Mouse (Mus musculus) forebrain, embryonic 12.5 days (tissue): Measurements from ENCODE around the gene Wdr18. TPM values are rescaled to one million over a fixed set of nuclear protein-coding genes. Genes with fewer than 3 reads are reported as not detected.
A peak's percentile ranks its signal among the peaks of the same experiment; 100 is the strongest.

Experiments used
- ATAC-seq: fragments of 200-750 bp; cut with Nextera tagmentation; 2 replicates; pipeline ENCODE4 v1.8.0; 2017; ENCODE audit warnings: moderate TSS enrichment; ENCODE audit not compliant: low FRiP score
- H3K27ac ChIP-seq: fragments of 300-500 bp; sonication (generic); 2 replicates; pipeline ENCODE4 v1.5.1; 2016; ENCODE audit warnings: mild to moderate bottlenecking
- H3K27me3 ChIP-seq: fragments of 300-500 bp; sonication (generic); 2 replicates; pipeline ENCODE4 v1.6.1; 2016; ENCODE audit warnings: mild to moderate bottlenecking
- H3K36me3 ChIP-seq: fragments of 300-500 bp; sonication (generic); replicated peaks from 2 replicates; pipeline ENCODE4 v1.6.1; 2016; ENCODE audit warnings: mild to moderate bottlenecking
- H3K4me1 ChIP-seq: fragments of 300-500 bp; sonication (generic); 2 replicates; pipeline ENCODE4 v1.6.1; 2016
- H3K4me2 ChIP-seq: fragments of 300-500 bp; sonication (generic); 2 replicates; pipeline ENCODE4 v1.6.1; 2016; ENCODE audit warnings: mild to moderate bottlenecking, moderate library complexity
- H3K4me3 ChIP-seq: fragments of 300-500 bp; sonication (generic); replicated peaks from 2 replicates; pipeline ENCODE4 v1.5.1; 2016; ENCODE audit warnings: mild to moderate bottlenecking
- H3K9ac ChIP-seq: fragments of 300-500 bp; sonication (generic); 2 replicates; pipeline ENCODE4 v1.6.1; 2016; ENCODE audit warnings: mild to moderate bottlenecking
- H3K9me3 ChIP-seq: fragments of 300-500 bp; sonication (generic); 2 replicates; pipeline ENCODE4 v1.6.1; 2016
- WGBS: fragments of 180-500 bp; shearing (Covaris S2); methylation state at CpG from one replicate; pipeline ENCODE4 v1.1.7; 2016; 5-methylcytosine and 5-hydroxymethylcytosine counted together
- polyA plus RNA-seq: library from polyadenylated mRNA; unstranded; fragments of >200 nt; fragmentation: Nextera tagmentation; extraction: Ambion mirVana; gene quantifications from 2 replicates; pipeline ENCODE4 v1.2.1, GENCODE M21; 2016

The Wdr18 gene
- polyA plus RNA-seq, 1 experiment from 2014 or later: 96.0 TPM

- no peak overlapping the region; the same call in 1 of the 2 replicates for H3K4me2 ChIP-seq
- H3K9ac ChIP-seq: no peak overlapping the region
- H3K9me3 ChIP-seq: no peaks in the 10 kb centered on the region
- no peaks in the 10 kb centered on the region for H3K27me3 ChIP-seq
- ATAC-seq: no peak
- 90% methylated on average over 18 of the region's 18 CpGs for WGBS
- no peak overlapping the region for H3K4me3 ChIP-seq
- 0 out of 2 replicates have a peak overlapping the region, but pooled peaks have one; percentile 92 for H3K27ac ChIP-seq
- peaks cover 39% of the 10 kb centered on the region for H3K36me3 ChIP-seq
- peaks cover 62% of the 10 kb centered on the region for H3K4me1 ChIP-seq
These were observed 29.8 kb upstream of the Wdr18 start for GRCm38 (mm10) chr10:79929967-79930825.

GRCm38 (mm10) chr10:79930826-79931186, 29.1 kb upstream of the Wdr18 start:
- Histone ChIP-seq H3K36me3 (peaks cover 40% of the 10 kb centered on the region), H3K27me3 (no peaks in the 10 kb centered on the region), H3K9ac (no peak overlapping the region), H3K9me3 (no peaks in the 10 kb centered on the region), H3K4me3 (no peak overlapping the region), H3K27ac (no peak overlapping the region), H3K4me2 (no peak overlapping the region; the same call in 1 of the 2 replicates), H3K4me1 (peaks cover 57% of the 10 kb centered on the region)
- ATAC-seq: no peak
- 90% methylated on average over 16 of the region's 16 CpGs for WGBS

- H3K4me3 ChIP-seq: no peak overlapping the region
- peaks cover 40% of the 10 kb centered on the region for H3K36me3 ChIP-seq
- H3K9me3 ChIP-seq: no peaks in the 10 kb centered on the region
- 0 out of 2 replicates have a peak overlapping the region, but pooled peaks have one; percentile 9 for H3K27ac ChIP-seq
- WGBS: 86% methylated on average over 9 of the region's 9 CpGs
- no peaks in the 10 kb centered on the region for H3K27me3 ChIP-seq
- H3K9ac ChIP-seq: no peak overlapping the region
- H3K4me2 ChIP-seq: no peak overlapping the region
- H3K4me1 ChIP-seq: peaks cover 54% of the 10 kb centered on the region
- ATAC-seq: no peak
These were observed 28.2 kb upstream of the Wdr18 start for GRCm38 (mm10) chr10:79931797-79932196.

- H3K27ac ChIP-seq: 0 out of 2 replicates have a peak overlapping the region, but pooled peaks have one; percentile 9
- H3K9ac ChIP-seq: no peak overlapping the region
- no peak for ATAC-seq
- H3K9me3 ChIP-seq: no peaks in the 10 kb centered on the region
- H3K4me2 ChIP-seq: peak overlapping the region; percentile 4; the same call in 1 of the 2 replicates
- WGBS: 30% methylated on average over 8 of the region's 8 CpGs
- no peaks in the 10 kb centered on the region for H3K27me3 ChIP-seq
- no peak overlapping the region for H3K4me3 ChIP-seq
- peaks cover 40% of the 10 kb centered on the region for H3K36me3 ChIP-seq
- peaks cover 60% of the 10 kb centered on the region for H3K4me1 ChIP-seq
These were observed 27.2 kb upstream of the Wdr18 start for GRCm38 (mm10) chr10:79932736-79933135.

GRCm38 (mm10) chr10:79933145-79933679, 26.7 kb upstream of the Wdr18 start:
- WGBS: 76% methylated on average over 9 of the region's 9 CpGs
- Histone ChIP-seq H3K4me1 (peaks cover 58% of the 10 kb centered on the region), H3K36me3 (peaks cover 40% of the 10 kb centered on the region), H3K9ac (no peak overlapping the region), H3K9me3 (no peaks in the 10 kb centered on the region), H3K4me3 (no peak overlapping the region), H3K4me2 (peak overlapping the region; percentile 4; the same call in 1 of the 2 replicates), H3K27me3 (no peaks in the 10 kb centered on the region), H3K27ac (no peak overlapping the region)
- ATAC-seq: no peak

- no peaks in the 10 kb centered on the region for H3K27me3 ChIP-seq
- H3K4me1 ChIP-seq: peaks cover 51% of the 10 kb centered on the region
- WGBS: 35% methylated on average over 6 of the region's 6 CpGs
- H3K9me3 ChIP-seq: no peaks in the 10 kb centered on the region
- no peak for ATAC-seq
- peaks cover 40% of the 10 kb centered on the region for H3K36me3 ChIP-seq
- H3K4me3 ChIP-seq: no peak overlapping the region
- no peak overlapping the region for H3K9ac ChIP-seq
- 0 out of 2 replicates have a peak overlapping the region, but pooled peaks have one; percentile 25 for H3K27ac ChIP-seq
- no peak overlapping the region for H3K4me2 ChIP-seq
These were observed 26.1 kb upstream of the Wdr18 start for GRCm38 (mm10) chr10:79933861-79934260.

GRCm38 (mm10) chr10:79934272-79934721, 25.7 kb upstream of the Wdr18 start:
- H3K9ac ChIP-seq: no peak overlapping the region
- no peaks in the 10 kb centered on the region for H3K9me3 ChIP-seq
- H3K27me3 ChIP-seq: no peaks in the 10 kb centered on the region
- no peak overlapping the region for H3K4me3 ChIP-seq
- peaks cover 47% of the 10 kb centered on the region for H3K4me1 ChIP-seq
- H3K4me2 ChIP-seq: no peak overlapping the region
- ATAC-seq: no peak; the same call in 1 of the 2 replicates
- H3K36me3 ChIP-seq: peaks cover 40% of the 10 kb centered on the region
- H3K27ac ChIP-seq: no peak overlapping the region
- WGBS: 80% methylated on average over 13 of the region's 13 CpGs

GRCm38 (mm10) chr10:79934794-79935569, 25.0 kb upstream of the Wdr18 start:
- no peak overlapping the region for H3K4me3 ChIP-seq
- no peaks in the 10 kb centered on the region for H3K9me3 ChIP-seq
- H3K36me3 ChIP-seq: peaks cover 40% of the 10 kb centered on the region
- no peak for ATAC-seq
- no peak overlapping the region for H3K9ac ChIP-seq
- H3K4me1 ChIP-seq: peaks cover 40% of the 10 kb centered on the region
- no peaks in the 10 kb centered on the region for H3K27me3 ChIP-seq
- WGBS: 88% methylated on average over 16 of the region's 16 CpGs
- H3K27ac ChIP-seq: no peak overlapping the region
- no peak overlapping the region for H3K4me2 ChIP-seq

- H3K36me3 ChIP-seq: peaks cover 32% of the 10 kb centered on the region
- no peak overlapping the region for H3K4me3 ChIP-seq
- peaks cover 37% of the 10 kb centered on the region for H3K4me1 ChIP-seq
- WGBS: 80% methylated on average over 10 of the region's 10 CpGs
- no peaks in the 10 kb centered on the region for H3K9me3 ChIP-seq
- H3K4me2 ChIP-seq: no peak overlapping the region
- no peaks in the 10 kb centered on the region for H3K27me3 ChIP-seq
- ATAC-seq: no peak
- peak overlapping the region; percentile 31 for H3K27ac ChIP-seq
- H3K9ac ChIP-seq: no peak overlapping the region
These were observed 23.6 kb upstream of the Wdr18 start for GRCm38 (mm10) chr10:79936284-79936910.

- peak overlapping the region; percentile 31; the same call in 1 of the 2 replicates for H3K27ac ChIP-seq
- H3K9ac ChIP-seq: no peak overlapping the region
- peaks cover 34% of the 10 kb centered on the region for H3K4me1 ChIP-seq
- no peak overlapping the region for H3K4me2 ChIP-seq
- H3K27me3 ChIP-seq: no peaks in the 10 kb centered on the region
- H3K4me3 ChIP-seq: no peak overlapping the region
- peaks cover 32% of the 10 kb centered on the region for H3K36me3 ChIP-seq
- ATAC-seq: no peak
- no peaks in the 10 kb centered on the region for H3K9me3 ChIP-seq
- 81% methylated on average over 27 of the region's 27 CpGs for WGBS
These were observed 23.0 kb upstream of the Wdr18 start for GRCm38 (mm10) chr10:79936911-79937441.

- WGBS: 66% methylated on average over 11 of the region's 11 CpGs
- peaks cover 26% of the 10 kb centered on the region for H3K36me3 ChIP-seq
These were observed 22.0 kb upstream of the Wdr18 start for GRCm38 (mm10) chr10:79937775-79938526.

More at GRCm38 (mm10) chr10:79937775-79938526, 22.0 kb upstream of the Wdr18 start:
- peaks cover 24% of the 10 kb centered on the region for H3K4me1 ChIP-seq
- H3K4me3 ChIP-seq: no peak overlapping the region
- no peak overlapping the region for H3K27ac ChIP-seq
- no peaks in the 10 kb centered on the region for H3K27me3 ChIP-seq
- H3K9ac ChIP-seq: no peak overlapping the region
- H3K9me3 ChIP-seq: no peaks in the 10 kb centered on the region
- no peak for ATAC-seq
- H3K4me2 ChIP-seq: no peak overlapping the region
